Mouse (Mus musculus): ENCODE results near the gene Ecel1. TPM values are rescaled to one million over a fixed set of nuclear protein-coding genes. Genes with fewer than 3 reads are reported as not detected.

Gene Ecel1
- 0.17 and 0.39 TPM in 2 replicates for polyA plus RNA-seq (2015; fragmentation: Nextera tagmentation; extraction: Ambion mirVana)

DNA sequence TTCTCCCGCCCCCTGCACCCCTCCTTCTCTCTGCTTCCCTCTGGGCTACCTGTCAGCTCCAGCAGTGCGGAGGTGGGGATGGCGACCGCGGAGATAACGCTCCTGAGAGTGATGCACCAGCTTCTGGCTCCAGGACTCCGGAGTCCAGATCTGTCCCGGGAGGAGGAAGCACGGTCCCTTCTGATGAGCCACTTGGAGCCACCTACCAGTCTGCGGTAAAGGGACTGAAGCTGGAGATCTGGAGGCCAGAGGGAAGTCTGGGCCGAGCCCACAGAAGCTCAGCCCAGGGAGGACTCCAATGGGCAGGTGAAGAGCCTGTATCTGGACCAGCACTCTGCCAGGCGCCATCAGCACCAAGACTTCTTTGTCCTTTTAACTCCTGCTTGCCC lies at the start of gene Ecel1:
TSS of gene Ecel1 (minus strand) at position 323 of the 389 bp plus-strand sequence.
- Histone ChIP-seq H3K36me3 (ENCODE audit: insufficient read depth, low read length) (no peaks in the 10 kb centered on the region), H3K4me2 (replicated peaks; ENCODE audit: low read depth, low read length) (peak within 1 kb of the TSS; percentile 42), H3K9me3 (ENCODE audit: low read length) (no peaks in the 10 kb centered on the region), H3K4me3 (ENCODE audit: low read depth, low read length) (peak within 1 kb of the TSS; percentile 8; the same call in 1 of the 2 replicates), H3K9ac (replicated peaks; ENCODE audit: low read depth) (no peak within 1 kb of the TSS), H3K27ac (ENCODE audit: low read length) (no peak within 1 kb of the TSS), H3K27me3 (replicated peaks; ENCODE audit: insufficient read depth, low read length) (peaks cover 70% of the 10 kb centered on the region), H3K4me1 (ENCODE audit: insufficient read depth, low read depth, low read length) (no peaks in the 10 kb centered on the region)
- TF ChIP-seq EP300 (IDR thresholded peaks at IDR 0.05) (no peak), CTCF (IDR thresholded peaks at IDR 0.05) (no peak)
- ATAC-seq (no peak), DNase-seq (ENCODE audit: low spot score) (no peak)
- WGBS, result 0% methylated on average over 11 of the region's 12 CpGs

DNA sequence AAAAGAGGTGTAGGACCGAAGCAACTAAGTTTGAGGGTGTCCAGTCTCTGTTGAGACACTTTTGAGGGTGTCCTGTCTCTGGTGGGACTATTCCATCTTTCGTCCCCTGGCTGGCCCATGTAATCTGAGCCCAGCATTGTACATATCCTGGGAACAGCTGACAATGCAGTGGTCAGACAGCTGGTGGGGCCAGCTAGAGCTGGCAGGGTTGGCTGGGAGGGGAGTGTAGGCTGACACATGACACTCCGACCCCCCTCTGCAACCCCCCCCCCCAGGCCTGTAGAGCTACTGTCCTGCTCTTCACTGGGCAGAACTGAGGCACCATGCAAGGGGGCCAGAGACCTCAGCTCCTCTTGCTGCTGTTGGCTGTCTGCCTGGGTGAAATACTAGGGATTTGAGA lies 49.2 kb upstream of the Ecel1 start:
- WGBS, result 21% methylated on average over 3 of the region's 3 CpGs
- DNase-seq (ENCODE audit: low spot score), result no peak
- H3K27me3 ChIP-seq (replicated peaks; ENCODE audit: insufficient read depth, low read length), result 0 out of 2 replicates have a peak, but pooled peaks cover 6% of the 10 kb centered on the region

DNA sequence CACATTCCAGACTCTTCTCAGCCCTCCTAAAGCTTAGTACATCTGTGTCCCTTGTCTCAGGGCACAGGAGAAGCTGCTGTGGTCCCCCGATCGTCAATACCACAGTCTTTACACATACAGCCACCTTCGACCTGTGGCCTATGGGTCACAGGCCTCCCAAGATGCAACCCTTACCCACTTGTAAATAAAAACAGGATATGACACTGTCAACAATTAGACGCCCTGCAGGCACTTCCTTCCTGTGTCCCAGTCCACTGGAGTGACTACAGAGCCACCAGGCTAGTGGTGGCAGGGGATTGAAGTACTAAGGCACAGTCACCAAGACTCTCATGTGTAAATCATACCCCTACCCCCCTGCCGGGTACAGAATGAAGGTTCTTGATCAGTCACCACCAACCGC lies 48.7 kb upstream of the Ecel1 start:
- peak; percentile 52 for ATAC-seq
- no peaks in the 10 kb centered on the region for H3K36me3 ChIP-seq (ENCODE audit: insufficient read depth, low read length)
- no peak overlapping the region for H3K4me3 ChIP-seq (ENCODE audit: low read depth, low read length)
- DNase-seq (ENCODE audit: low spot score), result no peak
- no peak overlapping the region for H3K4me2 ChIP-seq (replicated peaks; ENCODE audit: low read depth, low read length)
- no peaks in the 10 kb centered on the region for H3K4me1 ChIP-seq (ENCODE audit: insufficient read depth, low read depth, low read length)
- H3K9ac ChIP-seq (replicated peaks; ENCODE audit: low read depth), result no peak overlapping the region
- 0 out of 2 replicates have a peak, but pooled peaks cover 6% of the 10 kb centered on the region for H3K27me3 ChIP-seq (replicated peaks; ENCODE audit: insufficient read depth, low read length)
- no peaks in the 10 kb centered on the region for H3K9me3 ChIP-seq (ENCODE audit: low read length)
- no peak overlapping the region for H3K27ac ChIP-seq (ENCODE audit: low read length)
- TF ChIP-seq EP300 (IDR thresholded peaks at IDR 0.05) (0 out of 2 replicates have a peak, but pooled peaks have one; percentile 28), CTCF (IDR thresholded peaks at IDR 0.05) (no peak)
- WGBS, result 44% methylated on average over 6 of the region's 6 CpGs

More for the DNA sequence above, 49.2 kb upstream of the Ecel1 start:
- no peak overlapping the region for H3K4me3 ChIP-seq (ENCODE audit: low read depth, low read length)
- H3K4me1 ChIP-seq (ENCODE audit: insufficient read depth, low read depth, low read length), result no peaks in the 10 kb centered on the region
- TF ChIP-seq EP300 (IDR thresholded peaks at IDR 0.05) (no peak), CTCF (IDR thresholded peaks at IDR 0.05) (no peak)
- no peak overlapping the region for H3K4me2 ChIP-seq (replicated peaks; ENCODE audit: low read depth, low read length)
- H3K27ac ChIP-seq (ENCODE audit: low read length), result no peak overlapping the region
- H3K9ac ChIP-seq (replicated peaks; ENCODE audit: low read depth), result no peak overlapping the region
- ATAC-seq, result peak; percentile 73
- no peaks in the 10 kb centered on the region for H3K36me3 ChIP-seq (ENCODE audit: insufficient read depth, low read length)
- H3K9me3 ChIP-seq (ENCODE audit: low read length), result no peaks in the 10 kb centered on the region

DNA sequence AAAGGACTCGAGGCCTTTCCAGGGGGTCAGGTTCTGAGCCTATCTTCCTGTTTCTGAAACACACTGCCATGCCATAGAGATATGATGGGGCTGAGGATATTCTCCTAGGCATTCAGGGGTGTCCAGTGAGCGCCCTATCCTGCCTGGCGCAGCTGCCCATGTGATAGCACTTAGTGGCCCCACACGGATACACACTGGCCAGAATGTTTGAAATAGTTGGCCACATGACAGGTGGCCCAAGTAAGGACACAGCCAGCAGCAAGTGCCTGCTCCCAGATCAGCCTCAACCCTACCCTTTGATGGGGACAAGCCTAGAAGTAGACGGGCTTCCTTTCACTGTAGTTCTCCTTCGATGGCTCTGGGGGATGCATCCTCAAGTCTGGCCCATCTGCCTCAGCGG lies 48.1 kb upstream of the Ecel1 start, which contains the start of gene Chrng:
TSS of gene Chrng (plus strand) at position 193 of the 400 bp plus-strand sequence.
- Histone ChIP-seq H3K9me3 (ENCODE audit: low read length) (no peaks in the 10 kb centered on the region), H3K4me1 (ENCODE audit: insufficient read depth, low read depth, low read length) (no peaks in the 10 kb centered on the region), H3K27me3 (replicated peaks; ENCODE audit: insufficient read depth, low read length) (0 out of 2 replicates have a peak, but pooled peaks cover 6% of the 10 kb centered on the region), H3K36me3 (ENCODE audit: insufficient read depth, low read length) (no peaks in the 10 kb centered on the region), H3K4me2 (replicated peaks; ENCODE audit: low read depth, low read length) (no peak within 1 kb of the TSS), H3K9ac (replicated peaks; ENCODE audit: low read depth) (no peak within 1 kb of the TSS), H3K27ac (ENCODE audit: low read length) (no peak within 1 kb of the TSS), H3K4me3 (ENCODE audit: low read depth, low read length) (no peak within 1 kb of the TSS)
- ATAC-seq (no peak), DNase-seq (ENCODE audit: low spot score) (no peak)
- no peak for TF ChIP-seq EP300 (IDR thresholded peaks at IDR 0.05)
- no peak for TF ChIP-seq CTCF (IDR thresholded peaks at IDR 0.05)
- WGBS, result 81% methylated on average over 7 of the region's 7 CpGs

DNA sequence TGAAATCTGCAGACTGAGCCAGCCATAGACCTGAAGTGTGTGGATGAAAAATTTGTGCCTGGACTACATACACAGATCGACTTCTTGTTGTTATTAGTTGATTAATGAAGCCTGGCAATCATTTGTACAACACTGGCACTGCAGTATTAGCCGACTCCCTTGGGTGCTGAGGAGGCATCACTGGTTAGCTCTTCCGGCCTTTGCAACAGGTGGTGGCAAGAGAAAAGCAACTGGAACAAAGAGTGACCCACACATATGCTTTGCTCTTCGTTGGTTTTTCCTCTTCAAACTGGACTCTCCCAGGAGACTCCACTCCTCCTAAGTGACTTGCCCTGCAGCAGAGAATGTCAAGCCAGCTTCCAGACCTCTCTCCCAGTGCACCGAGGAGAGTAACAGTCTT lies 47.5 kb upstream of the Ecel1 start:
- Histone ChIP-seq H3K4me1 (ENCODE audit: insufficient read depth, low read depth, low read length) (no peaks in the 10 kb centered on the region), H3K4me3 (ENCODE audit: low read depth, low read length) (no peak overlapping the region), H3K9me3 (ENCODE audit: low read length) (no peaks in the 10 kb centered on the region), H3K36me3 (ENCODE audit: insufficient read depth, low read length) (no peaks in the 10 kb centered on the region), H3K4me2 (replicated peaks; ENCODE audit: low read depth, low read length) (no peak overlapping the region), H3K27ac (ENCODE audit: low read length) (no peak overlapping the region), H3K27me3 (replicated peaks; ENCODE audit: insufficient read depth, low read length) (0 out of 2 replicates have a peak, but pooled peaks cover 6% of the 10 kb centered on the region), H3K9ac (replicated peaks; ENCODE audit: low read depth) (no peak overlapping the region)
- TF ChIP-seq EP300 (IDR thresholded peaks at IDR 0.05), result no peak
- TF ChIP-seq CTCF (IDR thresholded peaks at IDR 0.05), result no peak
- no peak for DNase-seq (ENCODE audit: low spot score)
- WGBS, result 74% methylated on average over 5 of the region's 5 CpGs
- no peak for ATAC-seq

DNA sequence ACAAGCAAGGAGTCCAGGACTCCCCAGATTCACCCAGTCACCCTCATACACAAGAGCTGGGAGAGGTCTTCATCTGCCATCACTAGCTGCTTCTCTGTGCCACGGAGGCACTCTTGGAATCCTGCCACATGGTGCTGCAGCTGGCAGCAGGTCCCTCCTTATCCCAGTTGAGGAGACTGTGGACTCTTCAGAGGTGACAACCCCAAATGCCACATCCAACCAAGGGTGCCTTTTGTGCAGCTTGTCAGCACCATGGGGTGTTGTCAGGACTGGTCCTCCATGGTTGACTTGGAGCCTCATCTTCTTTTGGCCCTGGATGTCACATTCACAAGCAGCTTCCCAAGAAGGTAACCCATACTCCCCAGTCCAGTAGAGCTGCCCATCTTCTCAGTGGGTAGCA lies 45.5 kb upstream of the Ecel1 start:
- Histone ChIP-seq H3K4me1 (ENCODE audit: insufficient read depth, low read depth, low read length) (no peaks in the 10 kb centered on the region), H3K9ac (replicated peaks; ENCODE audit: low read depth) (no peak overlapping the region), H3K4me2 (replicated peaks; ENCODE audit: low read depth, low read length) (no peak overlapping the region), H3K27me3 (replicated peaks; ENCODE audit: insufficient read depth, low read length) (0 out of 2 replicates have a peak, but pooled peaks cover 6% of the 10 kb centered on the region), H3K4me3 (ENCODE audit: low read depth, low read length) (no peak overlapping the region), H3K9me3 (ENCODE audit: low read length) (no peaks in the 10 kb centered on the region), H3K27ac (ENCODE audit: low read length) (no peak overlapping the region), H3K36me3 (ENCODE audit: insufficient read depth, low read length) (no peaks in the 10 kb centered on the region)
- DNase-seq (ENCODE audit: low spot score), result no peak
- ATAC-seq, result no peak
- 28% methylated on average over 1 of the region's 1 CpGs for WGBS
- TF ChIP-seq EP300 (IDR thresholded peaks at IDR 0.05) (no peak), CTCF (IDR thresholded peaks at IDR 0.05) (no peak)
